Mouse (Mus musculus): ENCODE measurements at regions not wholly inside any gene's neighbourhood (a gene's known extent, or its start where the extent isn't known, plus 50 kb on each side); places are given as distances from the start of the nearest gene placed in this dataset.

- Histone ChIP-seq H3K27me3 (ENCODE audit: control insufficient read depth, insufficient read depth, low read length) (no peaks in the 10 kb centered on the region), H3K27ac (ENCODE audit: control insufficient read depth, insufficient read depth, low read length) (no peak overlapping the region), H3K4me3 (ENCODE audit: control insufficient read depth, insufficient read depth, low read length) (no peak overlapping the region), H3K4me1 (replicated peaks; ENCODE audit: control insufficient read depth, insufficient read depth, low read length) (no peaks in the 10 kb centered on the region), H3K36me3 (ENCODE audit: control insufficient read depth, insufficient read depth, low read length) (no peaks in the 10 kb centered on the region)
- TF ChIP-seq POLR2A (IDR thresholded peaks at IDR 0.05; ENCODE audit: control insufficient read depth, extremely low read depth, insufficient read depth, low read length, poor library complexity) (no peak), CTCF (IDR thresholded peaks at IDR 0.05; ENCODE audit: borderline replicate concordance, control insufficient read depth, extremely low read depth, insufficient read depth, low read length, poor library complexity) (no peak)
- no peak for DNase-seq
- WGBS: 89% methylated on average over 4 of the region's 4 CpGs
Measured at GRCm38 (mm10) chr13:119079243-119079642, 349.2 kb upstream of the Paip1 start.

DNA sequence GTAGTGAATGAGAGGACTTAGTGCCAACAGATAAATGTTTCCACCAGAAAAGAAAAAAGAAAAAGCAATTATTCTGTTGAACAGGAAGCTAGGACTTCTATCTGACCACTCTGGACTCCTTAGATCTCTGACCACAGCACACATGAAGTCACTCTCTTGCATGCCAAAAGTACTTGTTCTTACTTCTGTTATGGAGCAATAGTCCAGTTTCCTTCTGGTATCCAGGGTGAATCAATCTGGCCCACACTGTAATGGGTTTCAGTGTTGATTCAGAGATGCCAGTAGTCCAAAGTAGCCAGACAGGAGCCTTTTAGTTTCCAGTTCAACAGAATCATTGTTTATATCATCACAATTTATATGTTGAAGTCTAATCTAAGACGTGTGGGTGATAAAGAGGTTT is 346.7 kb upstream of the Paip1 start:
- DNase-seq: no peak
- 62% methylated on average over 1 of the region's 1 CpGs for WGBS
- Histone ChIP-seq H3K27me3 (ENCODE audit: control insufficient read depth, insufficient read depth, low read length) (no peaks in the 10 kb centered on the region), H3K4me1 (replicated peaks; ENCODE audit: control insufficient read depth, insufficient read depth, low read length) (no peaks in the 10 kb centered on the region), H3K27ac (ENCODE audit: control insufficient read depth, insufficient read depth, low read length) (no peak overlapping the region), H3K36me3 (ENCODE audit: control insufficient read depth, insufficient read depth, low read length) (no peaks in the 10 kb centered on the region), H3K4me3 (ENCODE audit: control insufficient read depth, insufficient read depth, low read length) (no peak overlapping the region)
- TF ChIP-seq POLR2A (IDR thresholded peaks at IDR 0.05; ENCODE audit: control insufficient read depth, extremely low read depth, insufficient read depth, low read length, poor library complexity) (no peak), CTCF (IDR thresholded peaks at IDR 0.05; ENCODE audit: borderline replicate concordance, control insufficient read depth, extremely low read depth, insufficient read depth, low read length, poor library complexity) (no peak)

DNA sequence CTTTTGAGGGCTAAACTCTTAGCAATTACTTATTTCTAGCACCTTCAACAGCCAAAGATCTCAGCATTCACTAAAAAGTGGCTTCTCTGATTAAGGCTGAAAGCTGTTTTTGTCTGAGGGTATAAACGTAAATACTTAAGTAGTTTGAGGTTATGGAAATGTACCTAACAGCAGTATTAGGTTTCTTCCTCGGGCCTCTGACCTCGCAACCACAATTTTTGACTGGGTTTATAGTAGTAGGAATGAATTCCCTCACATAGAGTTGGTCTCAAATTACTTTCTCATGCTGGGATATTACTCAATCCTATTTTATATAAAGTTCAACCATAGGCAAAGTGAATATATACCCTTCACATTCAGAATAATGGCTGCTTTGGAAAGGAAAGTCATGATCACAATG is 310.5 kb upstream of the Paip1 start:
- TF ChIP-seq POLR2A (IDR thresholded peaks at IDR 0.05; ENCODE audit: control insufficient read depth, extremely low read depth, insufficient read depth, low read length, poor library complexity) (no peak), CTCF (IDR thresholded peaks at IDR 0.05; ENCODE audit: borderline replicate concordance, control insufficient read depth, extremely low read depth, insufficient read depth, low read length, poor library complexity) (no peak)
- no peak for DNase-seq
- Histone ChIP-seq H3K27ac (ENCODE audit: control insufficient read depth, insufficient read depth, low read length) (no peak overlapping the region), H3K27me3 (ENCODE audit: control insufficient read depth, insufficient read depth, low read length) (no peaks in the 10 kb centered on the region), H3K4me3 (ENCODE audit: control insufficient read depth, insufficient read depth, low read length) (no peak overlapping the region), H3K4me1 (replicated peaks; ENCODE audit: control insufficient read depth, insufficient read depth, low read length) (no peaks in the 10 kb centered on the region), H3K36me3 (ENCODE audit: control insufficient read depth, insufficient read depth, low read length) (no peaks in the 10 kb centered on the region)
- WGBS: 81% methylated on average over 3 of the region's 3 CpGs

GRCm38 (mm10) chr13:119118382-119118781 is 310.0 kb upstream of the Paip1 start:
- no peak overlapping the region for H3K27ac ChIP-seq (ENCODE audit: control insufficient read depth, insufficient read depth, low read length)
- no peak for DNase-seq
- no peaks in the 10 kb centered on the region for H3K27me3 ChIP-seq (ENCODE audit: control insufficient read depth, insufficient read depth, low read length)
- no peaks in the 10 kb centered on the region for H3K4me1 ChIP-seq (replicated peaks; ENCODE audit: control insufficient read depth, insufficient read depth, low read length)
- no peak overlapping the region for H3K4me3 ChIP-seq (ENCODE audit: control insufficient read depth, insufficient read depth, low read length)
- 76% methylated on average over 1 of the region's 1 CpGs for WGBS
- H3K36me3 ChIP-seq (ENCODE audit: control insufficient read depth, insufficient read depth, low read length): no peaks in the 10 kb centered on the region
- TF ChIP-seq POLR2A (IDR thresholded peaks at IDR 0.05; ENCODE audit: control insufficient read depth, extremely low read depth, insufficient read depth, low read length, poor library complexity) (no peak), CTCF (IDR thresholded peaks at IDR 0.05; ENCODE audit: borderline replicate concordance, control insufficient read depth, extremely low read depth, insufficient read depth, low read length, poor library complexity) (no peak)

GRCm38 (mm10) chr13:119140436-119140835 is 288.0 kb upstream of the Paip1 start:
- WGBS: 94% methylated on average over 2 of the region's 2 CpGs
- TF ChIP-seq POLR2A (IDR thresholded peaks at IDR 0.05; ENCODE audit: control insufficient read depth, extremely low read depth, insufficient read depth, low read length, poor library complexity) (no peak), CTCF (IDR thresholded peaks at IDR 0.05; ENCODE audit: borderline replicate concordance, control insufficient read depth, extremely low read depth, insufficient read depth, low read length, poor library complexity) (no peak)
- H3K4me1 ChIP-seq (replicated peaks; ENCODE audit: control insufficient read depth, insufficient read depth, low read length): no peaks in the 10 kb centered on the region
- H3K4me3 ChIP-seq (ENCODE audit: control insufficient read depth, insufficient read depth, low read length): no peak overlapping the region
- no peak overlapping the region for H3K27ac ChIP-seq (ENCODE audit: control insufficient read depth, insufficient read depth, low read length)
- H3K27me3 ChIP-seq (ENCODE audit: control insufficient read depth, insufficient read depth, low read length): no peaks in the 10 kb centered on the region
- DNase-seq: no peak
- H3K36me3 ChIP-seq (ENCODE audit: control insufficient read depth, insufficient read depth, low read length): no peaks in the 10 kb centered on the region

GRCm38 (mm10) chr13:119143351-119143750 is 285.1 kb upstream of the Paip1 start:
- WGBS: 0% methylated on average over 1 of the region's 1 CpGs
- H3K27me3 ChIP-seq (ENCODE audit: control insufficient read depth, insufficient read depth, low read length): no peaks in the 10 kb centered on the region
- no peak overlapping the region for H3K4me3 ChIP-seq (ENCODE audit: control insufficient read depth, insufficient read depth, low read length)
- no peaks in the 10 kb centered on the region for H3K4me1 ChIP-seq (replicated peaks; ENCODE audit: control insufficient read depth, insufficient read depth, low read length)
- TF ChIP-seq POLR2A (IDR thresholded peaks at IDR 0.05; ENCODE audit: control insufficient read depth, extremely low read depth, insufficient read depth, low read length, poor library complexity) (no peak), CTCF (IDR thresholded peaks at IDR 0.05; ENCODE audit: borderline replicate concordance, control insufficient read depth, extremely low read depth, insufficient read depth, low read length, poor library complexity) (no peak)
- H3K27ac ChIP-seq (ENCODE audit: control insufficient read depth, insufficient read depth, low read length): no peak overlapping the region
- no peak for DNase-seq
- no peaks in the 10 kb centered on the region for H3K36me3 ChIP-seq (ENCODE audit: control insufficient read depth, insufficient read depth, low read length)

- Histone ChIP-seq H3K27ac (ENCODE audit: control insufficient read depth, insufficient read depth, low read length) (no peak overlapping the region), H3K4me3 (ENCODE audit: control insufficient read depth, insufficient read depth, low read length) (no peak overlapping the region), H3K27me3 (ENCODE audit: control insufficient read depth, insufficient read depth, low read length) (no peaks in the 10 kb centered on the region), H3K4me1 (replicated peaks; ENCODE audit: control insufficient read depth, insufficient read depth, low read length) (no peaks in the 10 kb centered on the region), H3K36me3 (ENCODE audit: control insufficient read depth, insufficient read depth, low read length) (no peaks in the 10 kb centered on the region)
- no peak for DNase-seq
- WGBS: 58% methylated on average over 4 of the region's 4 CpGs
- no peak for TF ChIP-seq POLR2A (IDR thresholded peaks at IDR 0.05; ENCODE audit: control insufficient read depth, extremely low read depth, insufficient read depth, low read length, poor library complexity)
- TF ChIP-seq CTCF (IDR thresholded peaks at IDR 0.05; ENCODE audit: borderline replicate concordance, control insufficient read depth, extremely low read depth, insufficient read depth, low read length, poor library complexity): no peak
Measured at GRCm38 (mm10) chr13:119145713-119146112, 282.7 kb upstream of the Paip1 start.

All from thymus, adult 2 months (tissue).